Mouse (Mus musculus): Measurements from ENCODE around the gene Chit1.
A peak's percentile ranks its signal among the peaks of the same experiment; 100 is the strongest.

Chit1 gene

DNA sequence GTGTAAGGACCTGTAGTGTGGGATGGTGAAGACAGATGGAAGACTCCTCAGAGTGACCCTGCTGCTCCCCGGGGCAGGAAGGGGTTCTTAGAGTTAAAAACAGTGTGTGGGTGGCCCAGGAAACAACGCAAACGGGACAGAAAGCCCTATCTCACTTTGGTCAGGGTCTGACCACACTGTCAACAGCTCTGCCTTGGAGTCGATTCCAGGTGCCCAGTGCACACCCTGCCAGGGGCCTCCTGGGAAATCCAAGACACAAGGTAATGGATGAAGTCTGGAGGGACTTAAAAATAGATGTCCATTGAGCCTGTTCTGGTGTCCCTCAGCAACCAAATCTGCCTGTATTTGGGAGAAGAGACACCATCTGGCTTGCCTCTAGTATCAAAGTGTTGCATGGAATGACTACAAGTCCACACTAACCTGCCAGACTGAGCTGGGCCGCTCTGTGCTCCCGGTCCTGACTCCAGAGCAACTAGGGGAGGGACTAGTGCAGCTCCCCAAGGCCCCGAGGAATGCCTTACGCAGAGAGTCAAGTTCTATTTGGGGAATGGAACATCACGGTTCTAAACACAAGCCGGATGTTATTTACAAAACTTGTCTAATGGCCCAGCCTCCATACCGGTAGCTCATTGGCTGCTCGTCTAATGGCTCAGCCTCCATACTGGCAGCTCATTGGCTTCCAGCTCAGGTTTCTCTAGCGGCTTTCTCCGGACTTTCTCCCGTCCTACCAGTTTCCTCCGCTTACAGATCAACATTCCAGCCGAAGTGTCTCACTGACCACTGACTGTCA is 12.1 kb upstream of the Chit1 start:
- DNase-seq (ENCODE audit: low spot score) = peak; percentile 89

DNA sequence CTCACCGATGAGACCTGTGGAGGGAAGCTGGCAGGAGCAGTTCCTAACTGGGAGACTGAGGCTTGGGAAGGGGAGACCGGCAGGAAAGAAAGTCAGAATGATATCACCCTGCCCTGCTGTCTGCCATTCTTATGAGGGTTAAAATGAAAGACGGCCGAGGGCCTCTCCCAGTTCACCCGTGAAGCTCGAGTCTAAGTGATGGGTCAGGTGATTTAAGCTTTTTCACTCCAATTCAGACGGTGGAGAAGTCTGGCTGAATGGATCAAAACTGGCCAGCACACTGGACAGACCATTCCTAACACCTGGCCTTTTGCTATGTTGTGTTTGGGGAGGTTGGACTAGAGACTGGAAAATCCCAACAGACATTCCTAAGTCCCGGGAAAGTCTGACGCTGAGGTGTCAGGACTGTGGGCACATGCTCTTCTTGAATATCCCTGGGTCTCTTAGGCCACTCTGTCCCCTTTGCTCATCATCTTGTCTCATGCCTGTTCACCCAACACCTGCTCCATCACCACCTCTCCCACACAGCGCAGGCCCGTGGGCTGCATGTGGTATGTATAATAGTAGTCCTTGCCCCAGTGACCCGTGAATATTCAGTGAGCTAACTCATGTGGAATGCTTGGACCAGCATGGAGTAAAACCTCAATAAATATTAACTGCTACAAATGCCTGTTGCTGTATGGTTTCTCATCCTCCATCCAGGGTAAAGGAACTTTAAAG is 11.4 kb upstream of the Chit1 start:
- DNase-seq (ENCODE audit: low spot score) = peak; percentile 16

DNA sequence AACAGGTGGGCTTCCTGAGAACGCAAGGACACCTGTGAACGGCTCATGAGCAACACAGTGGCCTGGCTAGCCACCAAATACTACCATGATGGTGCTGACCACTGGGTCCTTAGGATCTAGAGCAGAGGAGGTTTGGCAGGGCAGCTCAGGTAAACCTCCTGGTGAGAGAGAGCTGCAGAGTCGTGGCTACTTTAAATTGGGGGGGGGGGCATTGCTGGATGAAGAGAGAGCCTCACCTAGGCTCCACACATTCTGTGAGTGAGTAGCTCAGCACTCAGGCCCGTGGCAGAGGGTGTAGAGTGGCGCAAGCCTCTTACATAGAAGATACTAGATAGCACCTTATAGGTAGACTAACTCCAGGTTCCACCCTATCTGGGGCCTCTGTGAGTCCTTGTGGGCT is 10.6 kb upstream of the Chit1 start:
- DNase-seq (ENCODE audit: low spot score) = no peak

DNA sequence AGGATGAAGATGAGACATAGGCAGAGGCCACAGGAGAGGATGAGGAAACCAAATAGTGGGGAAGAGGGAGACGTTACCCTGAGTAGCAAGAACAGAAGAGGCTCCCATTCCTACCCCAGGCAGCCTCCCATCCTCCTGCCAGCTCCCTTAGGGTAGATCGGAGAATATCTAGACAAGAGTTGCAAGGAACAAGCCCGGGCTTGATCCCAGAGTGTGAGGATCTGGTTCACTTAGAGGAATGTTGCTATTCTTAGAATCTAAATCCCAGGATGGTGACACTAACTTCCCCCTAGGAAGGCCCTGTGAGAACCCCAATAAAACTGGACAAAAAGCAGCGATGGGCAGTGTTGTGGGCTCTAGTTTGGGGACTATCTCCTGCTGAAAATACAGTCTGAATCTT is 10.1 kb upstream of the Chit1 start:
- DNase-seq (ENCODE audit: low spot score) = no peak

DNA sequence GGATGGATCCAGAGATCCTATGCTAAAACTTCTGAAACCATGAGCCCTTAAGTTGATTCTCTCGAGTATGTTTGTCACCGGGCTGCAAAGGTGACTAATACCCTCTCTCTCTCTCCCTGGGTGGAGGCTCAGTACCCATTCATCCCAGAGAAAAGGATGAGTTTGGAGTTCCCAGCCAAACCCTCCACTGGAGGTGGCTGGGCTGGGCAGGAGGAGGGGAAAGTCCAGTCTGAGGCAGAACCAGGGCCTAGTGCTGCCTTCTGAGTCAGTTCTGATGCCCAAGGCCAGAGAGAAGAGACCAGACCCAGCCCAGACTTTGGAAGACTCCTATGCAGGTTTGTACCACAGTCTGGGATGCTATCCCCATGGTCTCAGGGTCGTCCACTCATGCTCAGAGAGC is 9.4 kb upstream of the Chit1 start:
- no peak for DNase-seq (ENCODE audit: low spot score)

DNA sequence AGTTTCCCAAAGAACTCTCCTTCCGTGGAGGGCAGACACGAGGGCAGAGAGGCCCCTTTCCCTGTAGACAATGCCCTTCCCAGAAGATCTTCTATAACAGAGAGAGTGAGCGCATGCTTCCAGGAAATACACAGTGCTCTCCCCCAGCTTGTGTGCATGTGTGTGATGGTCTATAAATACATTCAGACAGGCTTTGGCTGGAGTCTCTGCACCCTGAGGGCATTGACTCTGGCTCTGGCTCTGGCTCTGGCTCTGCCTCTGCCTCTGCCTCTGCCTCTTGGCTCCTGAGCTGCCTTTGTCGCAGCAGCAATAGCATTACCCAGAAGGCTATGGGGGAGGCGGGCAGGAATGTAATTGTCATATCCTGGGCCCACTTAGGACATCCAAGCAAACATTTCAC is 7.2 kb upstream of the Chit1 start:
- DNase-seq (ENCODE audit: low spot score) = no peak

DNA sequence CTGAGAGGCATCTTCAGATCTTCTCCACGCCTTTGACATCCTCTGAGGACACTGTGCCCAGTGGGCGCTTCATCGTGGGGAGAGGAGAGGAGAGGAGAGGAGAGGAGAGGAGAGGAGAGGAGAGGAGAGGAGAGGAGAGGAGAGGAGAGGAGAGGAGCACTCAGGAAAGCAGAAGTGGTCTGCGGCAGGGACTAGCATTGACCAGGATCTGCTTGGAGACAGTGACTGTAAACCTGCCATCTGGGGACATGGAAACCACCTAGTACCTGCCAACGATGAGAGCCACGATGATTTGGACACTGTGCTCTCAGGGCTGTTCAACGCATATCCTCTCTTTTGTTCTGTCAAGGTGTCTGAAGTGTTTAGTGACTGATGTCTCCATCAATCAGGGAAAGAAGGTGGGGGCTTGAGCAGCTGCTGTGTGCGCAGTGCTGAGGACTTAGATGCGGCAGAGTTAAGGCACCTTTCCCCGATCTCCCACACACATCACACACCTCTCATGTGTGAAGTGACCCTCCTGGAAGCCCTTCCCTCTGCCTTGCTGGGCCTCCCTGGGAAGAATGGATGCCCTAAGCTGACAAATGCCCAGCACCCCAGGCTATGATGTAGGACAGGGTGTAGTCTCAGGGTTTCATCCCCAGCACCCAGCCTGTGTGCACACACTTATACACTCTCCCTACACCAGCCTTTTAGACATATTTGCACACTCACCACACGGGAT is 5.8 kb upstream of the Chit1 start:
- no peak for DNase-seq (ENCODE audit: low spot score)

DNA sequence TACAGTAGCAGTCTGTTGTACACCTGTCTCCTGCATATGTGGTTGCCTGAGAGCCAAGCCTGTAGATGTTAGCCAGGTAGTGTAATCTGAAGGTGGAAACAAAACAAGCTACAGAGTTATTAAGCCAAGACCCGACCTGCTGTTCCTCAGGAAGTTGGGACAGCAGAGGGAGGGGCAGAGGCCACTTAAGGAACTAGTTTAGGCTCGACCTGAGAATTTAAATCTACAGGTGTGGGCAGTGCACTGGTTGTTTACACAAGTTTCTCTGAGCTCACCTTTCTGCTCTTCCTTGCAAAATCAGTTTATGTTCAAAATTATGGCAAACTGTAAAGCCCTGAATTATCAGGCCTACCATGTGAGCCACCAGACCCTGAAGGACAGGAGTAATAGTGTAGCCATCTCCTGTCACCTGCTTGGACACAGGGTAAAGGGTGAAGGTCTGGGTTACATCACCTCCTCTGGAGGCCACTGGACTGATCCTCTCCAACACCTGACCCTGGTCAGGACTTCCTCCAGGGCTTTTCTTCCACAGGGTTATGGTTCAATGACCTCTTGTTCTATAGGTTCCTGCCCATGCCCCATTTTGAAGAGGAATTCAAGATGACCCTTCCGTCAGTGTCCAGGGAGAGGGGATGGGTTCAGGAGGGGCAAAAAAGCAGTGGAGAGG is 5.1 kb upstream of the Chit1 start:
- peak; percentile 70 for DNase-seq (ENCODE audit: low spot score)

DNA sequence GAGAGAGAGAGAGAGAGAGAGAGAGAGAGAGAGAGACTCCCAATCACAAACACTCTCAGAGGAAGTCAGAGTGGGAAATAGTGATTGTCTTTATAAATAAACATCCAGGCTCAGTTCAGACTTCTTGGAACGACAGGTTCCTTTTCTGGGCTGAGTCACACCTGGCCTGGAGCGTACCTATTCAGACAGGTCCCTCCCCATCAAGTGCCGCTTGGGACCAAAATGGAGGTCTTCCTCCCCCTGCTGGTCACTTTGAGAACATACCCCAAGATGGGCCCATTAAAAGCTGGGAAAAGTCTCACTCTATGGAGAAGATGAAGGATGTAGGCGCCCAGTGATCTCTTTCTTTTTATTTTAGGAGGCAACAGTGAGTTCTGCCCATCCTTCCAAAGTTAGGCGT is 4.3 kb upstream of the Chit1 start:
- peak; percentile 66 for DNase-seq (ENCODE audit: low spot score)

DNA sequence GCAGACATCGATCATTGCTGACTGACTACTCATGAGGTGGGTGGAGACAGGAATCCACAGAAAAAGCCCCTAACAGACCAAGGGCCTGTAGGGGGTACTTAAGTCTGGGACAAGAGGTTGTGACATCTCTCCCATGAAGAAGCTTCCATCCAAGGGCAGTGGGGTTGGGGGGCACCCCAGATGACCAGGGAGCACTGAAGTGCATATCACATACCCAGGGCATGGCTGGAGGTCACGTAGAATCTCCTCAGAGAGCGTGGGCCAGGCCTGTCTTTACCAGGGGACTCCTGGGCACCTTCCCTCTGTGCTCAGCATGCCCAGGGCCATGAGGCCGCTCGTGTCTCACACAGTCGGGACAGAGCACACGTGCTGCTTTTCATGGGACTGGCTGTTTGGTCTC is 3.3 kb upstream of the Chit1 start:
- DNase-seq (ENCODE audit: low spot score) = no peak

DNA sequence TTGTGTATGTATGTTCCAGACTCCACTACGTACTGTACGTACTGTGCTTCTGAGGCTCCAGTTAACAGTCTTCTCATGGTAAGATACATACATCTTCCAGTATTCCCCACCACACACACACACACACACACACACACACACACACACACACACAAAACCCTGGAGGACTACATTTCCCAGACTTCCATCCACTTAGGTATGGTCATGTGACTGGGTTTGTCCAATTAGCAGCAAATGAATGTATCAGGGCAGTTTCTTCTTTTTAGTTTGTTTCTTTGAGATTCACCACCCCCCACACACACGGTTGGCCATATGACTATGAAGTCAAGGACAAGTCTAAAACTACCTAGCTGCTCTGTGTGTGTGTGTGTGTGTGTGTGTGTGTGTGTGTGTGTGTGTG is 1.0 kb upstream of the Chit1 start:
- DNase-seq (ENCODE audit: low spot score) = no peak

DNA sequence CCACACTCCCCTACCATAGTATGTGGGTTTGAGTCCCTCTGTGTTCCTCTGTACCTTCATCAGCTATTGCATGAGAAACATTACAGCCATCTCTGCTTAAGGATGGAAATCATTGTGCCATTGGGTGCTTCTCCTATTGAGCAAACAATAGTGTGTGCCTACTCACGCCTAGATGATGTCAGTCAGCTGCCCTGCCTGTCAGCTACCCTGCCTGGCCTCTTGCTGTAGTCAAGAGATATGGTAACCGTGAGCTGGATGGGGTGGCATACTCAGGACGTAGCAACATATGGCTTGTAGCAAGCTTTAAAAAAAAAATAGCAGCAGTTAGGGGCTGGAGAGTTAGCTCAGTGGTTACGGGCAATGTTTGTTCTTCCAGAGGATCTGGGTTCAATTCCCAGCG is 593 bp upstream of the Chit1 start:
- DNase-seq (ENCODE audit: low spot score) = no peak

DNA sequence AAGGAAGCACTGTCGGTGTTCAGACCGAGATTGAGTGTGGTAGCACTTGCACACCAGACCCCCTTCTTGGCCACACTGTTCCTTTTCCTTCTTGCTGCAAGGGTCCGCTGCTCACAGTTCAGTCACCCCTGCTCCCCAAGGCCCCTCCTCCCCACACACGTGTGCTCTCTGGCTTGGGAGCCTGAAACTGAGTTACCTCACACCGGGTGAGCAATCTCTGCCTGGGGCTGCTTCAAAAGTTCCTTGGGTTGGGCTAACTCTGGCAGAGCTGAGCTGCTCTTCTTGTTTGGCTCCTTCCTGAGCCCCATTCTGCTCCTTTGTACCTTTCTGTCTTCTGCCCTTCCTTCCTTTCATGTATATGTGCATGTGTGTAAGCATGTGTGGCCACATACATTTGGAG is 2.5 kb downstream of the Chit1 start:
- no peak for DNase-seq (ENCODE audit: low spot score)

DNA sequence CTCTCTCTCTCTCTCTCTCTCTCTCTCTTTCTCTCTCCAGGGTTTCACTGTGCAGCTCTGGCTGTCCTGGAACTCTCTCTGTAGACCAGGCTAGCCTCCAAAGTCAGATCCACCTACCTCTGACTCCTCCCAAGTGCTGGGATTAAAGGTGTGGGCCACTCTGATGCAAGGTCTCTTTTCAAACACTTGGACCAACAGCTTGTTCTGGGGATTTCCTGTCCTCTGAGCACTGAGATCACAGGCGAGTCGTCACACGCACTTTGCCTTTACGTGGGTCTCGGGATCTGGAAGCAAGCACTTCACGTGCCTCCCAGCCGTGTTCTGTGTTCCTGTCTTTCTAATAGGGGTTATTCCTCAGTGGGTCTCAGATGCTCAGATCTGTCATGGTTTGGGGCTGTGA is 3.0 kb downstream of the Chit1 start:
- DNase-seq (ENCODE audit: low spot score) = no peak

DNA sequence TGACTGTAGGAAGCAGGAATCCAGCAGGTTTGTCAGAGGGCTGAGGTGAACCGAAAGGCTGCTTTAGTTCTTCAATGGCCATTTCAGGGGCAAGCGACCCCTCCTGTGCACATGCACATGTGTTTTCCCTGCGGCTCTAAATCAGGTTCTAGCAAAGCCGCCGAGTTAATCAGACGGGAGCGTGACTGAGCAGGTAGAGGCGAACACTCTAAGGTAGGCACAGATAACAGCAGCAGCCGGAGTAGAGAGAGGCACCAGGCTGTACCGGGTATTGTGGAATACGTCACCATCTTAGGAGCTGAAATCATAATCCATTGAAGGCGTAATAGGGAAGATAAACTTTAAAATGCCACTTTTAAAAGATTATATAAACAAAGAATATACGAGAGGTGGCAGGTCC is 3.7 kb downstream of the Chit1 start:
- DNase-seq (ENCODE audit: low spot score) = no peak

DNA sequence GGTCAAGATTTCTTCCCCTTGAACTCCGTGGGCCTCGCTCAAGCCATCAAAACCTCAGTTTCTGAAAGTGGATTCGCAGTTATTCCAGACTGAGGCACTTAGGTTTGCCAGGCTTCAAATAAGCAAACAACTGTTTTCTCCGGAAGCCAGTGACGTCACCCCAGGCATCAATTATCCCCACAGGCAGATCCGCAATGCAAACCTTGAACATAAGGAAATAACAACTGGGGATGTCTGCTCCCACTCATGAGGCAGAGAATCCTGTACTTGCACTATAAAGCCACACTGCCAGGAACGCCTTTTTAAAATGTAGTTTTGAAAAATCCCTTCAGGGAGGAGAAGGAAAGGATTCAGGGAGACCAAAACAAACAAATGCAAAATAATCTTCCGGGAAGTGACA is 4.4 kb downstream of the Chit1 start:
- DNase-seq (ENCODE audit: low spot score) = no peak

DNA sequence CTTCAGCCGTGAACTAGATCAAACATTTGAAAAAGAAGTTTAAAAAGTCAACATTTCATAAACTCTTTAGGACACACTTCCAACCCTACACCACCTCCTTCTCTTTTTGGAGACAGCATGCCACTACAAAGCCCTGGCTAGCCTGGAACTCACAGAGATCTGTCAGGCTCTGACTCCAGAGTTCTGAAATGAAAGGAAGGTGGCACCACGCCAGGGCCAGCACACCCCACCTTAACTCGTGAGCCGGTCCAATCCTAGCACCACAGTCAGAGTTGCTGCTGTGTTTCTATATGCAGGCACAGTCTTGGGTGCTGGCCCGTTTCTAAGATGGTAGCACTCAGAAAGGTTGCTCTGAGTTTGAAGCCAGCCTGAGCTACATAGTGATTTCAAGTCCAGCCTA is 6.1 kb downstream of the Chit1 start:
- no peak for DNase-seq (ENCODE audit: low spot score)

DNA sequence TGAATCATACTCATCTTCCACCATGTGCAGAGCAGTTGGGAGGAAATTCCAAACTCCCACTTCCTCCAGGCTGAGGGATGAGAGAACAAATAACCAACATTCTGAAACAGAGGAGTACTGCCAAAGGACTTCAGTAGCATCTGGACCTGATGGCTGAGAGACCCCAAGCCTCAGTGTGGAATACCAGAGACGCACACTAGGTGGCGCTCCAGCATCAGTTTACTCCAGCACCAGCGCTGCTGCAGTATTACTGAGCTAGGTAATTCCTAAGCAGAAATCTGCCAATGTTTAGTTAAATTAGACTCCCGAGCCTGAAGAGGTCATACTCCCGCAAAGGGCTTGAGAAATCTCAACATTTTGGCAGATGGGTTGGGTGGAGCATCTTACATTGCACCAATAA is 9.1 kb downstream of the Chit1 start:
- peak; percentile 56 for DNase-seq (ENCODE audit: low spot score)

DNA sequence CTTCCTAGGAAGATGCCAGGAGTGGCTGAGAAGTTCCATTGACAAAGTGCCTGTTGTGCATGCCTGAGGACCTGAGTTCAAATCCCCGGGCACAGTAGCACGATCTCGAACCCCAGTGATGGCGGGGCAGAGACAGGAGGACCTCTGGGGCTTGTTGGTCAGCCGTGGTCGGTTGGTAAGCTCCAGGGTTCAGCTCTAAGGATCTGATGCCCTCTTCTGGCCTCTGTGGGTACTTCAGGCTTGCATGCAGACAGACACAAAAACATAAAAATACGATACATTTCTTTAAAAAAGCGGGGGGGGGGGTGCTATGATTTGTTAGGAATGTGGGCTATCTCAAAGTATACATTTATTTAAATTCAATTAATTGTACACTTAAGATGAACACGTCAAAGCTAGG is 11.2 kb downstream of the Chit1 start:
- DNase-seq (ENCODE audit: low spot score) = no peak

DNA sequence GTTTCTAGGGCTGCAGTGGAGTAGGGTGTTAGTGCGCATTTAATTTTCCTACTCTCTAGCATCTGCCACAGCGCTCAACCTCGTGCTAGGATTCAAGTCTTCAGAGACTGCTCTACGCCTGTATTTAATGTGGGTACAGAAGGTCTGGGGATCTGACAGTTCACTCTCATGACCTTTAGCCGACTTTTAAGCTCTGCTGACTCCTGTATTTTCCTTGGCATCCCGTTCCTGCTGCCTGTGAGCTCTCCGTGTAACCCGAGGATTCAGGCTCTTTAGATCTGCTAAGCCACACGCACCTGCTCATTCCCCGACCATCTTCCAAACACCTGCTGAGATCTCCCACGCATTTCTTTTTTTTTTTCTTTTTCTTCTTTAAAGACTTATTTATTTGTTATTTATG is 22.3 kb downstream of the Chit1 start:
- no peak for DNase-seq (ENCODE audit: low spot score)

DNA sequence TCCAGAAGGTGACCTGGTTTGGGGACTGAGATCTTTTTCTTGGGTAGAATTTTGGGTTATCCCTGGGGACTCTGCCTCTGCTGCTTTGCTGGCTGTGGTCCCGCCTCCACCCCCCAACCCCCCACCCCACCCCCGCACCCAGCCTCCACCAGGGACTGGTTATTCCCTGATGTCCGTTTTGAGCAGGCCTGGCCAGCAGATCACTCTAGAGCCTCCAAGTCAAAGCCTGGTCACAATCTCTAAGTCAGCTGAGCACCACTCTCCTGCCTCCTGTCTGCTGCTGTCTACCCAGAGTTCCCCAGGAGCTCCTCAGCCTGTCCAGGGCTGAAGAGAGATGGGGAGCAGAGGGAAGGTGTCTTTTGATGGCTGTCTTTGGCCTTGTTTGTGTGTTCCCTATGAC is 25.3 kb downstream of the Chit1 start:
- no peak for DNase-seq (ENCODE audit: low spot score)

DNA sequence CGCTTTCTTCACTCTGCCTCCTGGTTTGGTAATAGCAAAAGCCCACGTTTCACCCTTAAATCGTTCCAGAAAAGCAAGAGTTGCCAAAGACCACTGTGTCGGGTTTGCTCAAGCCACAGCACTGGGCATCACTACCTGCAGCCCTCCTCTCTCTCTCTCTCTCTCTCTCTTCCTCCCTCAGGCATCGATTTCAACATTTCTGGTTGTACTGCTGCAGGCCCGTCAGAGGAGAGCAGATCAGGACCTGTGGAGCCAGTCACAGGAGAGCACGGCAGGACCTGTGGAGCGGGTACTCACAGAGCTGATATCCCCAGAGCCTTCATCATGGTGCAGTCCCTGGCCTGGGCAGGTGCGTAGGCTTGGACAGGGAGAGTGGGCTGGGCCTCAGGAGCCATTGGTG is 27.4 kb downstream of the Chit1 start:
- no peak for DNase-seq (ENCODE audit: low spot score)

DNA sequence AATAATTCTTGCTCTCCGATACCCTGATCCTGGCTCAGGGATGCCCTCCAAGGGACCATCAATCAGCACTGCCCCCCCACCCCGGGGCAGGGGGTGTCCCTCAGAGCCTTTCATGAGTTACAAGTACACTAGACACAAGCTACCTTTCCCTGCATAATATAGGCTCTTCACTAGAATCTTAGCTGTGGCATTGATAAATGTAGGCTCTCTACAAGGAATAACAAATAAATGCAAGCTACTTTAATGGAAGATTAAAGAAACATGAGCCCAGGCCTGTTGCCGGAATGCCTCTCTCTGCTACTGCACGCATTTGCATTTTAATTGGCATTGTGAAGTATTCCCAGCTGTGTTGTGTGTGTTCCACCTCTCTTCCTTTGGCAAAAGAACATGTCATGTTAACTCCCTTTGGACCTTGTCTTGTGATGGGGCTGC is 31.3 kb downstream of the Chit1 start:
- no peak for DNase-seq (ENCODE audit: low spot score)

Measured in yolk sac, embryonic 10.5 days (tissue).